Mouse (Mus musculus): ENCODE data around the gene Ndufaf4.

DNA sequence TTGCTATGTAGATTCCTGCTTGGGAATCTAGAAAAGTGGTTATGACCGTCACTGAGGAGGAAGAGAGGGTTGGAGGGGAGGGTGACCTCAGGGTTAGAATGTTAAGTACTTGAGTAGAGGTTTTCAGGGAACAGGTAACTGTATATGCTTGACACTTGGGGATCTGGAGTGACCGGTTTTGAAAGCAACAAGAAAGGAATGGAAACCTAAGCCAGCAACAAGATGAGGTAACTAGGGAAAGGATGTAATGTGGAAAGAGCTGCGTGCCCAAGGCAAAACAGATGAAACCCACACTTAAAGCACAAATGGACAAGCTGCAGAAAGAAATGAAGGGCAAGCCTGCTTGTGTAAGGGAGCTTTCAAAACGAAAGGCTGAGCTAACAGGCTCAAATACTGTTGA, 28.7 kb upstream of the Ndufaf4 start:
- TF ChIP-seq CTCF (IDR thresholded peaks at IDR 0.05; ENCODE audit: extremely low read depth, insufficient read length, insufficient replicate concordance, low read depth, low read length) (no peak), POLR2A (IDR thresholded peaks at IDR 0.05; ENCODE audit: low read depth, low read length) (no peak)
